Mouse (Mus musculus) midbrain, embryonic 14.5 days (tissue): ENCODE data around the gene Batf2. TPM values are rescaled to one million over a fixed set of nuclear protein-coding genes. Genes with fewer than 3 reads are reported as not detected.

Experiments used
- ATAC-seq: fragments of 200-750 bp; cut with Nextera tagmentation; 2 replicates; pipeline ENCODE4 v1.8.0; 2017; ENCODE audit warnings: moderate number of reproducible peaks, moderate library complexity; ENCODE audit not compliant: low FRiP score, low TSS enrichment
- DNase-seq: peaks from one replicate; pipeline ENCODE4 v3.0.0-alpha.2; 2015
- H3K27ac ChIP-seq: fragments of 300-500 bp; sonication (generic); replicated peaks from 2 replicates; pipeline ENCODE4 v1.5.1; 2014; ENCODE audit warnings: mild to moderate bottlenecking, low read depth, low read length, moderate library complexity
- H3K27me3 ChIP-seq: fragments of 300-500 bp; sonication (generic); 2 replicates; pipeline ENCODE4 v1.6.1; 2014; ENCODE audit warnings: low read length, control low read depth, mixed read lengths; ENCODE audit not compliant: control insufficient read depth, insufficient read depth
- H3K36me3 ChIP-seq: fragments of 300-500 bp; sonication (generic); 2 replicates; pipeline ENCODE4 v1.6.1; 2014; ENCODE audit warnings: low read length, control low read depth; ENCODE audit not compliant: control insufficient read depth, insufficient read depth
- H3K4me1 ChIP-seq: fragments of 300-500 bp; sonication (generic); 2 replicates; pipeline ENCODE4 v1.6.1; 2014; ENCODE audit warnings: mild to moderate bottlenecking, antibody characterized with exemption, low read length, control low read depth; ENCODE audit not compliant: control insufficient read depth, insufficient read depth
- H3K4me2 ChIP-seq: fragments of 300-500 bp; sonication (generic); 2 replicates; pipeline ENCODE4 v1.6.1; 2014; ENCODE audit warnings: mild to moderate bottlenecking, low read length, moderate library complexity
- H3K4me3 ChIP-seq: fragments of 300-500 bp; sonication (generic); replicated peaks from 2 replicates; pipeline ENCODE4 v1.5.1; 2014; ENCODE audit warnings: low read depth, low read length
- H3K9ac ChIP-seq: fragments of 300-500 bp; sonication (generic); replicated peaks from 2 replicates; pipeline ENCODE4 v1.6.1; 2014; ENCODE audit warnings: mild to moderate bottlenecking, low read length, moderate library complexity
- H3K9me3 ChIP-seq: fragments of 300-500 bp; sonication (generic); 2 replicates; pipeline ENCODE4 v1.6.1; 2016; ENCODE audit warnings: low read length, control low read depth, mixed read lengths; ENCODE audit not compliant: control insufficient read depth
- WGBS: fragments of 180-500 bp; shearing (Covaris S2); extraction: QIAGEN DNeasy Blood & Tissue Kit; methylation state at CpG from one replicate; pipeline ENCODE4 v1.1.7; 2014; 5-methylcytosine and 5-hydroxymethylcytosine counted together
- polyA plus RNA-seq: library from polyadenylated mRNA; unstranded; fragments of >200 nt; fragmentation: Nextera tagmentation; extraction: Ambion mirVana; gene quantifications from 2 replicates; pipeline ENCODE4 v1.2.1, GENCODE M21; 2014

Batf2 gene
- polyA plus RNA-seq, 1 experiment from 2014 or later = 0.25 TPM

DNA sequence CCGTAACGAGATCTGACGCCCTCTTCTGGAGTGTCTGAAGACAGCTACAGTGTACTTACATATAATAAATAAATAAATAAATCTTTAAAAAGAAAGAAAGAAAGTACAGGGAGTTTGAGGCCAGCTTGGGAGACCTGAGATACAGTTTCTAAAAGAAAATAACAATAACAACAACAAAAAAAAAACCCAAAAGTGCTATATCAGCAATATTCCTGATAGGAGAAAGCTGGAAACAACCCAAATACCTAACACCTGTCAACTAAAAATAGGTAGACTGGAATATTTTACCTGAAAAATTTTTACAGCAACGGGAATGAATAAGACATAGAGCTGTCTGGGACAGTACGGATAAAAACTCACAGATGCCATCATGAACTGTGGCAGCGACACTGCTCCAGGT is 38.0 kb downstream of the Batf2 start:
- Histone ChIP-seq H3K4me2 (no peak overlapping the region), H3K27ac (no peak overlapping the region), H3K4me1 (no peaks in the 10 kb centered on the region), H3K9me3 (no peaks in the 10 kb centered on the region), H3K9ac (no peak overlapping the region), H3K36me3 (no peaks in the 10 kb centered on the region), H3K27me3 (no peaks in the 10 kb centered on the region), H3K4me3 (no peak overlapping the region)
- WGBS = 97% methylated on average over 6 of the region's 6 CpGs
- ATAC-seq = no peak
- DNase-seq = no peak

GRCm38 (mm10) chr19:6181629-6182028 is 40.8 kb downstream of the Batf2 start:
- WGBS = 31% methylated on average over 5 of the region's 5 CpGs
- ATAC-seq = no peak

DNA sequence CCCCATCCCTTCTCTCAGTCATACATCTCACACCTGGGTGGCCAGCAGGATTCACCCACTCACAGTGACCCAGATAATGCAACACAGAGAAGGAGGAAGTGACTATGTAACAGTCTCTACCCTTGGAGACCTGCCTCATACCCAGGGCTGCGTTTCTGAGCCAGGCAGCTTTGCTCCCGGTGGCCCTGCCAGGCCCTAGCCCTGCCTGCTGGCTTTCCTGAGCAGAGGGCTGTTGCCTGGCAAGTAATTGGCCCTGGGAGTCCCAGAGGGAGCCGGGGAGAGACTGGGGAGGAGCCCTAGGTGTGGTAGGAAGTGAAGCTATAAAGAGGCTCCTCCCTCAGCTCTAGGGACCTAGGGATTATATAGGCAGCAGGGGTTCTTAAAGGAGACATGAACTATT is 41.8 kb downstream of the Batf2 start:
- WGBS = 23% methylated on average over 3 of the region's 3 CpGs
- Histone ChIP-seq H3K4me2 (no peak overlapping the region), H3K4me3 (no peak overlapping the region), H3K9ac (no peak overlapping the region), H3K4me1 (no peaks in the 10 kb centered on the region), H3K27ac (no peak overlapping the region), H3K9me3 (no peaks in the 10 kb centered on the region), H3K36me3 (no peaks in the 10 kb centered on the region), H3K27me3 (no peaks in the 10 kb centered on the region)
- DNase-seq = no peak
- ATAC-seq = no peak

More at GRCm38 (mm10) chr19:6181629-6182028, 40.8 kb downstream of the Batf2 start:
- no peak overlapping the region for H3K4me3 ChIP-seq
- no peaks in the 10 kb centered on the region for H3K4me1 ChIP-seq
- H3K9me3 ChIP-seq = no peaks in the 10 kb centered on the region
- no peak overlapping the region for H3K4me2 ChIP-seq
- H3K27me3 ChIP-seq = no peaks in the 10 kb centered on the region
- no peak overlapping the region for H3K9ac ChIP-seq
- DNase-seq = peak; percentile 17
- H3K27ac ChIP-seq = no peak overlapping the region
- no peaks in the 10 kb centered on the region for H3K36me3 ChIP-seq

DNA sequence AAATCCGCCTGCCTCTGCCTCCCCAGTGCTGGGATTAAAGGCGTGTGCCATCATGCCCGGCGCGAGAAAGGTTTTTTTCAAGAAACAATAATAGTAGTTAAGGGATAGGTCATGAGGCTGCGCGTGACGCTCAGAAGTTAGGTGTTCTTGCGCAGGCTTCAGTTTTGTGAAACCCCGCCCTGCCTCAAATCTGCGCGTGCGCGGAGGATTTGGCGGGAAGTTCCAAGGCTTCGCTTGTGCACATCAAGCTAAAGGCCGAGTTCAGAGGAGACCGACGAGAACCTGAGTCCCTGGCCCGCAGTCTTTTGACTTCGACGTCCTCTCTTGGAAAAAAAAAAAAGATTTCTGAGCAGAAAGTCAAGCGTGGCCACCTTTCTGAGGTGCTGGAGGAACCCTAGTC is 43.3 kb downstream of the Batf2 start, which contains the start of gene Majin:
Gene Majin (plus strand): TSS at position 258 of the 400 bp plus-strand sequence.
- no peak within 1 kb of the TSS for H3K27ac ChIP-seq
- H3K9me3 ChIP-seq = no peaks in the 10 kb centered on the region
- no peak for ATAC-seq
- DNase-seq = no peak
- 92% methylated on average over 23 of the region's 23 CpGs for WGBS
- no peaks in the 10 kb centered on the region for H3K4me1 ChIP-seq
- no peaks in the 10 kb centered on the region for H3K27me3 ChIP-seq
- H3K9ac ChIP-seq = no peak within 1 kb of the TSS
- H3K4me2 ChIP-seq = no peak within 1 kb of the TSS
- no peak within 1 kb of the TSS for H3K4me3 ChIP-seq
- H3K36me3 ChIP-seq = no peaks in the 10 kb centered on the region

GRCm38 (mm10) chr19:6204265-6204664 is 63.5 kb downstream of the Batf2 start:
- Histone ChIP-seq H3K9ac (no peak overlapping the region), H3K27ac (no peak overlapping the region), H3K4me2 (no peak overlapping the region), H3K4me3 (no peak overlapping the region), H3K4me1 (no peaks in the 10 kb centered on the region), H3K36me3 (no peaks in the 10 kb centered on the region), H3K27me3 (no peaks in the 10 kb centered on the region), H3K9me3 (no peaks in the 10 kb centered on the region)
- ATAC-seq (no peak), DNase-seq (no peak)
- 76% methylated on average over 2 of the region's 2 CpGs for WGBS

GRCm38 (mm10) chr19:6206716-6207115 is 65.9 kb downstream of the Batf2 start:
- 78% methylated on average over 5 of the region's 5 CpGs for WGBS

DNA sequence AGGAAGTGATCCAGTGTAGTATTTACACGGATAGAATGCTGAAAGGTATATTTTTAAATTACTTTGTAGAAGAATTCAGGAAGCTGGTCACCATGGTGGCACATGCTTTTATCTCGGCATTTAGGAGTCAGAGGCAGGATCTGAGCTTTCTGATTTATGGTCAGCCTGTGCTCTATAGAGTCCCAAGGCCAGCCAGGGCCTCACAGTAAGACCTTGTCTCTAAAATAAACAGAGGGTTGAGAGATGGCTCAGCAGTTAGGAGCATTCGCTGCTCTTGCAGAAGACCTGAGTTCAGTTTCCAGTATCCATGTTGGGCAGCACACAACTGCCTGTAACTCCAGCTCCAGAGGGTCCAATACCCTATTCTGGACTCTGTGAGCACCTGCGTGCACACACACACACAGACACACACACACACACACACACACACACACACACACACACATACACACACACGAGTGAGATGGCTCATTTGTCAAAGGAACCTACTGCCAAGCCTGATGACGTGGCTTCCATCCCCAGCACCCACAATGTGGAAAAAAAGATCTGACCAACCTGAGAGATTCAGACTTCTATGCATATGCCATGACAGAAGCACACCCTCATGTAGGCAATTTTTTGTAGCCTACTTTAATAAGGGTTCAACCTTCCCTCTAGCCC is 75.4 kb downstream of the Batf2 start:
- no peak for DNase-seq
- no peak for ATAC-seq
- no peaks in the 10 kb centered on the region for H3K9me3 ChIP-seq
- H3K27me3 ChIP-seq = no peaks in the 10 kb centered on the region
- no peak overlapping the region for H3K4me2 ChIP-seq
- no peak overlapping the region for H3K4me3 ChIP-seq
- 90% methylated on average over 6 of the region's 6 CpGs for WGBS
- no peaks in the 10 kb centered on the region for H3K4me1 ChIP-seq
- no peak overlapping the region for H3K27ac ChIP-seq
- no peaks in the 10 kb centered on the region for H3K36me3 ChIP-seq
- no peak overlapping the region for H3K9ac ChIP-seq

More at GRCm38 (mm10) chr19:6206716-6207115, 65.9 kb downstream of the Batf2 start:
- Histone ChIP-seq H3K27me3 (no peaks in the 10 kb centered on the region), H3K9me3 (no peaks in the 10 kb centered on the region), H3K4me1 (no peaks in the 10 kb centered on the region), H3K4me3 (no peak overlapping the region), H3K4me2 (no peak overlapping the region), H3K36me3 (no peaks in the 10 kb centered on the region), H3K9ac (no peak overlapping the region), H3K27ac (no peak overlapping the region)
- no peak for DNase-seq
- no peak for ATAC-seq

DNA sequence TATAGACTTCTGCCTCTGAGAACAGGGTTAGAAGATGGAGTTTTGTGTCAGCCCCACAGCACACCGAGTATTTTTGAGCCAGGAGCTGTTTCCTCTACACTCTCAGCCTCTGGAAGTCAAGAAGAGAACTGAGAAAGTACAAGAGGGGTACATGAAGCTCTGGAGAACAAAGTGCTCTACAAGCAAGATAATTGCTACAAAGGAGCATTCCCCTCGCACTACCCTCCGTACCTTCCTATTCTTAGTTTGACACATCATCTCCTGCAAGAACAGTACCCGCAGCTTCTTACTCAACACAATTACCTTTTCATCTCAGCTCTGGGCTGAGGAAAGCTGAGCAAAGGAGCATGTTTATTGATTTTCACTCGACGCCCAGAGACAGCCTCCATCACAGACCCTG is 77.8 kb downstream of the Batf2 start:
- Histone ChIP-seq H3K4me2 (no peak overlapping the region), H3K27ac (no peak overlapping the region), H3K4me3 (no peak overlapping the region), H3K27me3 (no peaks in the 10 kb centered on the region), H3K4me1 (no peaks in the 10 kb centered on the region), H3K9ac (no peak overlapping the region), H3K9me3 (no peaks in the 10 kb centered on the region), H3K36me3 (no peaks in the 10 kb centered on the region)
- ATAC-seq (no peak), DNase-seq (no peak)
- WGBS = 78% methylated on average over 6 of the region's 6 CpGs
